Mouse (Mus musculus) lung, postnatal 10 days (tissue): ENCODE measurements around the gene Nrde2.
"Not testable (repeated sequence)": the region's sequence is repeated elsewhere in the genome, so short reads cannot be mapped to it uniquely, and the experiment has no call there.

ENCODE experiments used
- DNase-seq: peaks from one replicate; pipeline ENCODE4 v3.0.0; 2021

The Nrde2 gene

GRCm38 (mm10) chr12:100159261-100159975, at the start of gene Nrde2:
Gene Nrde2 (minus strand): TSS chr12:100159653.
- peak; percentile 95 for DNase-seq

- DNase-seq: no peak
Measured at GRCm38 (mm10) chr12:100206926-100207325, 47.5 kb upstream of the Nrde2 start.

- DNase-seq: no peak
Measured at GRCm38 (mm10) chr12:100206521-100206920, 47.1 kb upstream of the Nrde2 start.

- no peak for DNase-seq
Measured at GRCm38 (mm10) chr12:100205156-100205555, 45.7 kb upstream of the Nrde2 start.

- no peak for DNase-seq
Measured at GRCm38 (mm10) chr12:100203759-100204158, 44.3 kb upstream of the Nrde2 start.

- DNase-seq: peak; percentile 96
Measured at GRCm38 (mm10) chr12:100201838-100202237, 42.4 kb upstream of the Nrde2 start.

GRCm38 (mm10) chr12:100201363-100201711, 41.9 kb upstream of the Nrde2 start:
- no peak for DNase-seq

GRCm38 (mm10) chr12:100200645-100201362, 41.4 kb upstream of the Nrde2 start:
- no peak for DNase-seq

GRCm38 (mm10) chr12:100199891-100200644, 40.6 kb upstream of the Nrde2 start:
- DNase-seq: peak; percentile 84

- DNase-seq: peak; percentile 95
Measured at GRCm38 (mm10) chr12:100198967-100199660, 39.7 kb upstream of the Nrde2 start, which contains the start of gene Calm1. Gene Calm1 (plus strand): TSS chr12:100199435.

GRCm38 (mm10) chr12:100196786-100197185, 37.3 kb upstream of the Nrde2 start:
- no peak for DNase-seq

GRCm38 (mm10) chr12:100194181-100194580, 34.7 kb upstream of the Nrde2 start:
- DNase-seq: no peak

GRCm38 (mm10) chr12:100190802-100191201, 31.3 kb upstream of the Nrde2 start:
- no peak for DNase-seq

GRCm38 (mm10) chr12:100187756-100188430, 28.4 kb upstream of the Nrde2 start:
- peak; percentile 32 for DNase-seq

- DNase-seq: peak; percentile 99
Measured at GRCm38 (mm10) chr12:100187013-100187755, 27.7 kb upstream of the Nrde2 start.

- peak; percentile 41 for DNase-seq
Measured at GRCm38 (mm10) chr12:100186376-100186775, 26.9 kb upstream of the Nrde2 start.

GRCm38 (mm10) chr12:100185897-100186296, 26.4 kb upstream of the Nrde2 start:
- DNase-seq: peak; percentile 37

GRCm38 (mm10) chr12:100184976-100185375, 25.5 kb upstream of the Nrde2 start:
- DNase-seq: not testable (repeated sequence)

- no peak for DNase-seq
Measured at GRCm38 (mm10) chr12:100183970-100184369, 24.5 kb upstream of the Nrde2 start.

GRCm38 (mm10) chr12:100182676-100183075, 23.2 kb upstream of the Nrde2 start:
- no peak for DNase-seq

GRCm38 (mm10) chr12:100180802-100181201, 21.3 kb upstream of the Nrde2 start:
- DNase-seq: no peak
